Mouse (Mus musculus): ENCODE results near the gene Gm17359.
A peak's percentile ranks its signal among the peaks of the same experiment; 100 is the strongest.

Gene Gm17359

GRCm38 (mm10) chr3:79336044-79336766, at the start of gene Gm17359:
Gene Gm17359 (plus strand): TSS chr3:79336661.
- no peak for DNase-seq

- peak; percentile 90 for DNase-seq
Measured at GRCm38 (mm10) chr3:79287108-79287576, 49.3 kb upstream of the Gm17359 start.

- DNase-seq, result no peak
Measured at GRCm38 (mm10) chr3:79287699-79288458, 48.6 kb upstream of the Gm17359 start.

GRCm38 (mm10) chr3:79289050-79289449, 47.4 kb upstream of the Gm17359 start:
- no peak for DNase-seq

GRCm38 (mm10) chr3:79293023-79293422, 43.4 kb upstream of the Gm17359 start:
- no peak for DNase-seq

- no peak for DNase-seq
Measured at GRCm38 (mm10) chr3:79294701-79295100, 41.8 kb upstream of the Gm17359 start.

- DNase-seq, result no peak
Measured at GRCm38 (mm10) chr3:79296049-79296448, 40.4 kb upstream of the Gm17359 start.

GRCm38 (mm10) chr3:79296586-79296985, 39.9 kb upstream of the Gm17359 start:
- DNase-seq, result no peak

- no peak for DNase-seq
Measured at GRCm38 (mm10) chr3:79297281-79297680, 39.2 kb upstream of the Gm17359 start.

- no peak for DNase-seq
Measured at GRCm38 (mm10) chr3:79299401-79299800, 37.1 kb upstream of the Gm17359 start.

- no peak for DNase-seq
Measured at GRCm38 (mm10) chr3:79308605-79309004, 27.9 kb upstream of the Gm17359 start.

GRCm38 (mm10) chr3:79310184-79310583, 26.3 kb upstream of the Gm17359 start:
- no peak for DNase-seq

GRCm38 (mm10) chr3:79311895-79312294, 24.6 kb upstream of the Gm17359 start:
- no peak for DNase-seq

- no peak for DNase-seq
Measured at GRCm38 (mm10) chr3:79314006-79314698, 22.3 kb upstream of the Gm17359 start.

- no peak for DNase-seq
Measured at GRCm38 (mm10) chr3:79324697-79325526, 11.5 kb upstream of the Gm17359 start.

GRCm38 (mm10) chr3:79329691-79330315, 6.7 kb upstream of the Gm17359 start:
- no peak for DNase-seq

GRCm38 (mm10) chr3:79333051-79333450, 3.4 kb upstream of the Gm17359 start:
- no peak for DNase-seq

- no peak for DNase-seq
Measured at GRCm38 (mm10) chr3:79333643-79334200, 2.7 kb upstream of the Gm17359 start.

GRCm38 (mm10) chr3:79340737-79341136, 4.3 kb downstream of the Gm17359 start:
- DNase-seq, result no peak

GRCm38 (mm10) chr3:79342961-79343735, 6.7 kb downstream of the Gm17359 start:
- DNase-seq, result no peak

GRCm38 (mm10) chr3:79349311-79349710, 12.8 kb downstream of the Gm17359 start:
- no peak for DNase-seq
